In genomic region chr11:117235086-117235897, GRCm38 (mm10) we compare ENCODE assay signal across 8 mouse cellular contexts. TPM values are rescaled to one million over a fixed set of nuclear protein-coding genes. Genes with fewer than 3 reads are reported as not detected.
DNase-seq lines count a peak whose midpoint lies in the region; ATAC-seq lines count a peak whose summit lies in the region.

No protein-coding gene starts in this region.

- DNase-seq in lung, postnatal 10 days: peak; percentile 79
- DNase-seq in right cerebral cortex, postnatal 25 days: no peak
- DNase-seq in layer of hippocampus, postnatal 14 days (ENCODE audit: low spot score in 2 of 2): no peak

- H3K36me3 ChIP-seq in megakaryocyte, embryonic 14.5 days (replicated peaks; ENCODE audit: low read length): no peaks in the 10 kb centered on the region
- H3K36me3 ChIP-seq in embryonic facial prominence, embryonic 15.5 days: no peaks in the 10 kb centered on the region
- no peaks in the 10 kb centered on the region for H3K36me3 ChIP-seq in hindbrain, embryonic 13.5 days

- 25% methylated on average over 12 of the region's 12 CpGs for WGBS in embryonic facial prominence, embryonic 15.5 days
- WGBS in hindbrain, embryonic 13.5 days: 57% methylated on average over 12 of the region's 12 CpGs

- no peaks in the 10 kb centered on the region for H3K9me3 ChIP-seq in megakaryocyte, embryonic 14.5 days
- no peaks in the 10 kb centered on the region for H3K9me3 ChIP-seq in embryonic facial prominence, embryonic 15.5 days (replicated peaks)
- H3K9me3 ChIP-seq in hindbrain, embryonic 13.5 days: no peaks in the 10 kb centered on the region

- peak overlapping the region; percentile 84 for H3K27ac ChIP-seq in embryonic facial prominence, embryonic 15.5 days (replicated peaks)
- H3K27ac ChIP-seq in hindbrain, embryonic 13.5 days: no peak overlapping the region

- peak overlapping the region; percentile 7; the same call in 1 of the 2 replicates for H3K9ac ChIP-seq in embryonic facial prominence, embryonic 15.5 days
- H3K9ac ChIP-seq in hindbrain, embryonic 13.5 days: 0 out of 2 replicates have a peak overlapping the region, but pooled peaks have one; percentile 9

- H3K27me3 ChIP-seq in megakaryocyte, embryonic 14.5 days (replicated peaks): peaks cover 83% of the 10 kb centered on the region
- H3K27me3 ChIP-seq in embryonic facial prominence, embryonic 15.5 days: no peaks in the 10 kb centered on the region
- peaks cover 3% of the 10 kb centered on the region; the same call in 1 of the 2 replicates for H3K27me3 ChIP-seq in hindbrain, embryonic 13.5 days

- H3K4me3 ChIP-seq in megakaryocyte, embryonic 14.5 days (replicated peaks): peak overlapping the region; percentile 67
- H3K4me3 ChIP-seq in embryonic facial prominence, embryonic 15.5 days (replicated peaks): peak overlapping the region; percentile 7; the same call in 1 of the 2 replicates
- no peak overlapping the region for H3K4me3 ChIP-seq in hindbrain, embryonic 13.5 days

- peak overlapping the region; percentile 56 for H3K4me2 ChIP-seq in embryonic facial prominence, embryonic 15.5 days (replicated peaks)
- no peak overlapping the region for H3K4me2 ChIP-seq in hindbrain, embryonic 13.5 days

- no peak for ATAC-seq in megakaryocyte, adult 5-6 weeks (ENCODE audit: poor library complexity, severe bottlenecking)
- ATAC-seq in embryonic facial prominence, embryonic 15.5 days (ENCODE audit: insufficient number of reproducible peaks, low FRiP score, low TSS enrichment, low read depth): no peak
- no peak for ATAC-seq in hindbrain, embryonic 13.5 days (ENCODE audit: low FRiP score)
- ATAC-seq in erythroblast, adult 5-6 weeks (replicated peaks; ENCODE audit: low FRiP score, poor library complexity, severe bottlenecking): no peak

- H3K4me1 ChIP-seq in megakaryocyte, embryonic 14.5 days: peaks cover 46% of the 10 kb centered on the region
- H3K4me1 ChIP-seq in embryonic facial prominence, embryonic 15.5 days: peaks cover 72% of the 10 kb centered on the region
- peaks cover 32% of the 10 kb centered on the region for H3K4me1 ChIP-seq in hindbrain, embryonic 13.5 days (replicated peaks)

RNA-seq across cellular contexts. Expression of gene Sept9, which starts 35.8 kb away (rescaled TPM):
- 330 and 618 TPM in 2 replicates for polyA plus RNA-seq in megakaryocyte, embryonic 14.5 days (2012; ENCODE audit: insufficient read depth, low replicate concordance)
- 162 and 178 TPM in 2 replicates for total RNA-seq in megakaryocyte, adult 5-6 weeks (2015)
- 335 and 338 TPM in 2 replicates for total RNA-seq in megakaryocyte, adult 5-6 weeks (2017)
- 150 and 157 TPM in 2 replicates for polyA plus RNA-seq in embryonic facial prominence, embryonic 15.5 days (2015; fragmentation: Nextera tagmentation; extraction: Ambion mirVana)
- polyA plus RNA-seq in hindbrain, embryonic 13.5 days (2015; fragmentation: Nextera tagmentation; extraction: Ambion mirVana): 117 and 118 TPM in 2 replicates
- 10 to 100 TPM; 91.7 to 93.9 TPM for total RNA-seq in layer of hippocampus, postnatal 14 days (2021)
- 29.0 and 33.4 TPM in 2 replicates for total RNA-seq in erythroblast, adult 5-6 weeks (2015; ENCODE audit: low replicate concordance)
- total RNA-seq in erythroblast, adult 5-6 weeks (2017; ENCODE audit: low replicate concordance): 31.9 and 35.1 TPM in 2 replicates
